Mouse (Mus musculus) liver, embryonic 14.5 days (tissue): ENCODE measurements around the gene Snrpg. TPM values are rescaled to one million over a fixed set of nuclear protein-coding genes. Genes with fewer than 3 reads are reported as not detected.

Source experiments
- ATAC-seq: fragments of 200-750 bp; cut with Nextera tagmentation; 2 replicates; pipeline ENCODE4 v1.8.0; 2017; ENCODE audit warnings: moderate number of reproducible peaks, mild to moderate bottlenecking, moderate library complexity; ENCODE audit not compliant: insufficient read depth
- DNase-seq, 3 experiments: peaks; one replicate each; pipeline ENCODE4 v3.0.0-alpha.2; 2012 to 2013; ENCODE audit warnings: low read depth in 3 of 3, low spot score in 3 of 3
- H3K27ac ChIP-seq: fragments of 300-500 bp; sonication (generic); 2 replicates; pipeline ENCODE4 v1.5.1; 2014; ENCODE audit warnings: moderate library complexity, mild to moderate bottlenecking, control low read depth, inconsistent platforms
- H3K27me3 ChIP-seq: fragments of 300-500 bp; sonication (generic); 2 replicates; pipeline ENCODE4 v1.6.1; 2014; ENCODE audit warnings: mild to moderate bottlenecking, low read length, moderate library complexity; ENCODE audit not compliant: control insufficient read depth, insufficient read depth
- H3K36me3 ChIP-seq: fragments of 300-500 bp; sonication (generic); replicated peaks from 2 replicates; pipeline ENCODE4 v1.6.1; 2014; ENCODE audit warnings: low read depth; ENCODE audit not compliant: control insufficient read depth, insufficient read depth
- H3K4me1 ChIP-seq, 2 experiments: fragments of 200-500 bp in 1 of 2; fragments of 300-500 bp in 1 of 2; sonication (generic) in 1 of 2; replicated peaks; 2 replicates each; pipeline ENCODE4 v1.6.1; 2012 to 2014; ENCODE audit warnings: antibody characterized with exemption in 1 of 2, inconsistent platforms in 1 of 2, low read length in 1 of 2; ENCODE audit not compliant: control insufficient read depth in 2 of 2, insufficient read depth in 2 of 2
- H3K4me2 ChIP-seq: fragments of 300-500 bp; sonication (generic); 2 replicates; pipeline ENCODE4 v1.6.1; 2014; ENCODE audit warnings: low read depth, mild to moderate bottlenecking, control low read depth, moderate library complexity
- H3K4me3 ChIP-seq, 2 experiments: fragments of 200-500 bp in 1 of 2; fragments of 300-500 bp in 1 of 2; sonication (generic) in 1 of 2; 2 replicates each; pipeline ENCODE4 v1.5.1; 2012 to 2014; ENCODE audit warnings: low read depth in 2 of 2, low read length in 2 of 2, mild to moderate bottlenecking in 2 of 2, control low read depth in 1 of 2, inconsistent platforms in 1 of 2, moderate library complexity in 1 of 2; ENCODE audit not compliant: insufficient read depth in 1 of 2
- H3K9ac ChIP-seq: fragments of 300-500 bp; sonication (generic); replicated peaks from 2 replicates; pipeline ENCODE4 v1.6.1; 2014; ENCODE audit warnings: mild to moderate bottlenecking, control low read depth, moderate library complexity
- H3K9me3 ChIP-seq: fragments of 300-500 bp; sonication (generic); 2 replicates; pipeline ENCODE4 v1.6.1; 2016; ENCODE audit warnings: low read length, mixed read lengths; ENCODE audit not compliant: control insufficient read depth
- CTCF ChIP-seq: IDR thresholded peaks from 2 replicates; pipeline ENCODE4 v1.5.1; 2016; ENCODE audit warnings: antibody characterized with exemption, low read depth, control low read depth
- EP300 ChIP-seq: IDR thresholded peaks from 2 replicates; pipeline ENCODE4 v1.6.1; 2016; ENCODE audit warnings: antibody characterized with exemption, low read depth
- WGBS: fragments of 180-500 bp; shearing (Covaris S2); extraction: QIAGEN DNeasy Blood & Tissue Kit; methylation state at CpG from one replicate; pipeline ENCODE4 v1.1.7; 2014; ENCODE audit not compliant: insufficient replicate concordance; 5-methylcytosine and 5-hydroxymethylcytosine counted together
- polyA plus RNA-seq, 2 experiments: library from polyadenylated mRNA; depleted of rRNA in 1 of 2; stranded (reverse) in 1 of 2; unstranded in 1 of 2; fragments of >200 nt; fragmentation: Nextera tagmentation in 1 of 2; extraction: Ambion mirVana in 1 of 2; gene quantifications; 2 replicates each; pipeline versions ENCODE4 v1.2.1 to v1.2.3; 2012 to 2014

Snrpg gene
- polyA plus RNA-seq, 2 experiments, result 135 to 440 TPM

- Histone ChIP-seq H3K4me3 (no peak overlapping the region), H3K4me1 (peaks cover 3 to 5% of the 10 kb centered on the region in 2 experiments; a peak in 2 of 4 replicates), H3K9ac (no peak overlapping the region), H3K27ac (no peak overlapping the region), H3K9me3 (no peaks in the 10 kb centered on the region), H3K4me2 (no peak overlapping the region), H3K36me3 (peaks cover 6% of the 10 kb centered on the region), H3K27me3 (no peaks in the 10 kb centered on the region)
- 35% methylated on average over 16 of the region's 16 CpGs for WGBS
- no peak for TF ChIP-seq EP300
- no peak for TF ChIP-seq CTCF
- no peak for DNase-seq
- no peak for ATAC-seq
Measured at GRCm38 (mm10) chr6:86383370-86383769, 12.3 kb downstream of the Snrpg start.

GRCm38 (mm10) chr6:86384692-86385091 is 13.6 kb downstream of the Snrpg start:
- DNase-seq (no peak), ATAC-seq (no peak)
- Histone ChIP-seq H3K4me2 (no peak overlapping the region), H3K4me1 (peaks cover 3 to 5% of the 10 kb centered on the region in 2 experiments; a peak in 2 of 4 replicates), H3K27ac (no peak overlapping the region), H3K36me3 (peaks cover 8% of the 10 kb centered on the region), H3K9ac (no peak overlapping the region), H3K4me3 (no peak overlapping the region), H3K9me3 (no peaks in the 10 kb centered on the region), H3K27me3 (no peaks in the 10 kb centered on the region)
- 37% methylated on average over 4 of the region's 4 CpGs for WGBS
- TF ChIP-seq CTCF (no peak), EP300 (no peak)

DNA sequence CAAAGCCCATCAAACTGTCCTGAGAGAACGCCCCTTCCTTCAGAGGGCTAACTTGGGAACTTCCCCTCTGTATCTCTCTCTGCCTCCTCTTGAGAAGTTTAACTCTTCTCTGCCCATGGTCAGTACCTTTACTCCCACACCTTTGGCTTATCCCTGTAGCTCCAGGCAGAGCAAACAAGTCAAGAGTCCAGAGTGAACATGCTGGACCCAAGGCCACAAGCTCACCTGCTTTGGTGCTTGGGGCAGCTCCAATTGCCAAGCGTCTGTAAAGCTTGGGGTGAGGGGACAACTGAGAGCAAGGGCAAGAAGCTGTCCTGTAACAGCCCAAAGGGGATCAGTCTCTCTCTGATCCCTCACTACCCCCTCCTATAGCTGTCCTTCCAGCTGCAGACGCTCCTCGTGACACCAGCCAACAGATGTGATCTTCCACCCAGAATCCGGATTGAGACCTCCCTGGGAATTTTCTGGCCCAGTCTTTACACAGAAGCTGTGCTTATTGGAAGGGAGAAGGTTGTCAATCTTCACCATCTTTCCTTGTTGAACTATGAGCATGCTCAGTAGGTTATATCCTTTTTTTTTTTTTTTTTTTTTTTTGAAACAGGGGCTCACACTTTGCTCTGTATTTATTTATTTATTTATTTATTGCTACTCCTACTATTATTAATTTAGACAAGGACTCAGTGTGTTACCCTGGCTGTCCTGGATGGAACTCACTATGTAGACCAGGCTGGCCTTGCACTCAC is 14.4 kb downstream of the Snrpg start:
- DNase-seq, result no peak
- Histone ChIP-seq H3K36me3 (peaks cover 8% of the 10 kb centered on the region), H3K27ac (no peak overlapping the region), H3K27me3 (no peaks in the 10 kb centered on the region), H3K4me3 (no peak overlapping the region), H3K4me2 (no peak overlapping the region), H3K9me3 (no peaks in the 10 kb centered on the region), H3K4me1 (peaks cover 3 to 5% of the 10 kb centered on the region in 2 experiments; a peak in 2 of 4 replicates), H3K9ac (no peak overlapping the region)
- ATAC-seq, result peak; percentile 50; the same call in 1 of the 2 replicates
- 67% methylated on average over 5 of the region's 5 CpGs for WGBS
- TF ChIP-seq EP300, result no peak
- no peak for TF ChIP-seq CTCF

DNA sequence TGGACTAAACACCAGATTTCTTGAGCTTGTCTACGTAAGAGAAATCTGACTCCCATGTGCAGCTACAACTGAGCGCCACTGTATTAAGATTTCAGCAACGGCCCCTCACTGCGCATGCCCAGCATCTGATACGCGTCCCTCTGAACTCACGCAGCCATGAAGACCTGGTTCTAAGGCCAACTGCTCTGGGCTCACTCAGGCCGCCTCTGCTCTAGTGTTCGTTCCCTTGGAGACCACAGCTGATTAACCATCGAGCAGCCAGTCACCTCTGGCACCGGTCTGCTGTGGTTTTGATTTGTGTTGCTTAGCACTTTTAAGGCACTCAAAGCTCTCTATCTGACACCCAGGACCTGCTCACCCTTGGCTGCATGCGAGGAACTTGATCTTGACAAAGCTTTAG is 16.2 kb downstream of the Snrpg start:
- TF ChIP-seq CTCF, result no peak
- no peak for TF ChIP-seq EP300
- Histone ChIP-seq H3K4me2 (no peak overlapping the region), H3K27ac (no peak overlapping the region), H3K27me3 (no peaks in the 10 kb centered on the region), H3K9ac (no peak overlapping the region), H3K36me3 (peaks cover 18% of the 10 kb centered on the region), H3K9me3 (no peaks in the 10 kb centered on the region), H3K4me1 (peaks cover 3 to 5% of the 10 kb centered on the region in 2 experiments; a peak in 2 of 4 replicates), H3K4me3 (no peak overlapping the region)
- ATAC-seq, result no peak
- DNase-seq, result no peak
- WGBS, result 75% methylated on average over 12 of the region's 12 CpGs

DNA sequence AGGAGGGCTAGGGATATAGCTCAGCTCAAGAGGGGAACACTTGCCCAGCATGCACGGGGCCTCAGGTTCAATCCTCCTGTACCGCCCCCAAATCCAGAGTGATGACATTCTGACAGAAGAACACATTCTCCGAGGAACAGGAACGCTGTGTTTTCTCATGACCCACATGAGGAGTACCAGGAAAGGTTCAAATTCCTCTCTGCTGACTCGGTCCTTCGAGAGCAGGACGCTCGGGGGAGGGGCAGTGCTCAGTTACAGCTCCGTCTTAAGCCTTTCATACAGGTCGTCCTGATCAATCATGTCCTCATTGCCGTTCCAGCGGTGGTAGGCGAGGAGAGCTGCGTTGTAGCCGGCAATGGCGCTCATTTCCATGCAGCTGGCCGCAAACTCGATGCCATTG is 17.4 kb downstream of the Snrpg start:
- TF ChIP-seq CTCF (no peak), EP300 (no peak)
- Histone ChIP-seq H3K4me1 (peaks cover 3 to 5% of the 10 kb centered on the region in 2 experiments; a peak in 2 of 4 replicates), H3K4me2 (no peak overlapping the region), H3K4me3 (no peak overlapping the region), H3K9ac (no peak overlapping the region), H3K9me3 (no peaks in the 10 kb centered on the region), H3K27me3 (no peaks in the 10 kb centered on the region), H3K27ac (no peak overlapping the region), H3K36me3 (peaks cover 20% of the 10 kb centered on the region)
- DNase-seq, result no peak
- no peak for ATAC-seq
- 75% methylated on average over 18 of the region's 18 CpGs for WGBS
